Mouse (Mus musculus) testis, postnatal 10 days (tissue): ENCODE data around the gene Mlph.

ENCODE experiments used
- DNase-seq: peaks from one replicate; pipeline ENCODE4 v3.0.0; 2021; ENCODE audit warnings: low spot score

Mlph gene

GRCm38 (mm10) chr1:90909161-90909560, 5.7 kb upstream of the Mlph start:
- DNase-seq = no peak

GRCm38 (mm10) chr1:90909631-90910152, 5.2 kb upstream of the Mlph start:
- DNase-seq = no peak

GRCm38 (mm10) chr1:90913231-90913630, 1.7 kb upstream of the Mlph start:
- no peak for DNase-seq

GRCm38 (mm10) chr1:90917509-90917908, 2.6 kb downstream of the Mlph start:
- no peak for DNase-seq

- no peak for DNase-seq
These were observed 6.8 kb downstream of the Mlph start for GRCm38 (mm10) chr1:90921687-90922086.

- DNase-seq = no peak
These were observed 11.1 kb downstream of the Mlph start for GRCm38 (mm10) chr1:90926030-90926429.

GRCm38 (mm10) chr1:90927308-90927707, 12.4 kb downstream of the Mlph start:
- DNase-seq = no peak

- no peak for DNase-seq
These were observed 13.2 kb downstream of the Mlph start for GRCm38 (mm10) chr1:90927929-90928574.

- DNase-seq = peak; percentile 93
These were observed 13.7 kb downstream of the Mlph start for GRCm38 (mm10) chr1:90928575-90928934.

GRCm38 (mm10) chr1:90933001-90933400, 18.1 kb downstream of the Mlph start:
- no peak for DNase-seq

- DNase-seq = no peak
These were observed 22.1 kb downstream of the Mlph start for GRCm38 (mm10) chr1:90936990-90937389.

- DNase-seq = no peak
These were observed 25.1 kb downstream of the Mlph start for GRCm38 (mm10) chr1:90939980-90940379.

- peak; percentile 67 for DNase-seq
These were observed 30.3 kb downstream of the Mlph start for GRCm38 (mm10) chr1:90945171-90945570.

- DNase-seq = no peak
These were observed 32.4 kb downstream of the Mlph start for GRCm38 (mm10) chr1:90947252-90947651.

- DNase-seq = no peak
These were observed 34.4 kb downstream of the Mlph start for GRCm38 (mm10) chr1:90949309-90949708.

GRCm38 (mm10) chr1:90951670-90952069, 36.8 kb downstream of the Mlph start:
- no peak for DNase-seq

- no peak for DNase-seq
These were observed 37.9 kb downstream of the Mlph start, which contains the start of gene Prlh for GRCm38 (mm10) chr1:90952808-90953207. TSS of gene Prlh (plus strand) at chr1:90953108.

GRCm38 (mm10) chr1:90953688-90954087, 38.8 kb downstream of the Mlph start:
- DNase-seq = no peak

GRCm38 (mm10) chr1:90956245-90957096, 41.6 kb downstream of the Mlph start:
- peak; percentile 75 for DNase-seq

GRCm38 (mm10) chr1:90962526-90962925, 47.6 kb downstream of the Mlph start:
- DNase-seq = no peak

GRCm38 (mm10) chr1:90962994-90963393, 48.1 kb downstream of the Mlph start:
- no peak for DNase-seq

- peak; percentile 56 for DNase-seq
These were observed 52.7 kb downstream of the Mlph start for GRCm38 (mm10) chr1:90967583-90967982.

GRCm38 (mm10) chr1:90968649-90969048, 53.8 kb downstream of the Mlph start:
- DNase-seq = peak; percentile 14
